Mouse (Mus musculus) ovary, adult 18-20 months (tissue): Measurements from ENCODE around the gene Toporsl.

ENCODE experiments used
- DNase-seq: peaks from one replicate; pipeline ENCODE4 v3.0.0; 2022; ENCODE audit warnings: low spot score, mixed read lengths

Gene Toporsl

DNA sequence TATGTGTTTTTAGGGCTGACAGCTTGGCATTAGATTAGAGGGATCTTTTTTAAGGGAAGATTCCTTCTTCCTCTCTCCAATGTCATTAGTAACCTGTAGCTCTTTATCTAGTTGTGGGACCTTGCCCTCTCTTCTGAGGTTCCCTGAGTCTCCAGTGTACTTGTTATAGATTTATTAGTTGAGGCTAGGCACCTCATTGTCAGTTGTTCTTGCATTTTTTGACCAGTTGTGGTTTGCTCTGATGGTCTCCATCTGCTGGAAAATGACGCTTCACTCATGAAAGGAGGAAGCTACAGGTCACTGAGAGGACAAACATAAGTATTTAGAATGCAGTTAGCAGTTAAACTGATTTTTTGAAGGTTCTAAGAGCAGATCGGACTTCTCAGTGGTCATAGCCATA, at the start of gene Toporsl:
Gene Toporsl (plus strand): TSS at position 348 of the 400 bp plus-strand sequence.
- DNase-seq, result no peak

DNA sequence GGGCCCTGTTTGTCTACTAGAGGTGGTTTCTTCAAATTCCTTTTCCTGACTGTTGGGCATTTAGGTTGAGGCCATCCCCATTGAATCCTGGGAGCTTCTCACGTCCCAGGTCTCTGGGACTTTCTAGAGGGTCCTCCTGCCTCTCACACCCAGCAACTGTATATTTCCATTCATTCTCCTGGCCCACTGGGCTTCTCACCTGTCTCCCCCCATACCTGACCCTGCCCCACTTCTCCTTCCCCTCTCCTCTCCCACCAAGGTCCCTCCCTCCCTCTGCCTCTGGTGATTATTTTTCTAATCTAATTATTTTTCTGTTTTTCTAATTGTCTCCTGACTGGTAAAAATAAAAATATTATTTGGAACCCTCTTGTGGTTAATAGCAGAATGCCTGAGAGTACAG, 38.4 kb upstream of the Toporsl start:
- DNase-seq, result no peak

DNA sequence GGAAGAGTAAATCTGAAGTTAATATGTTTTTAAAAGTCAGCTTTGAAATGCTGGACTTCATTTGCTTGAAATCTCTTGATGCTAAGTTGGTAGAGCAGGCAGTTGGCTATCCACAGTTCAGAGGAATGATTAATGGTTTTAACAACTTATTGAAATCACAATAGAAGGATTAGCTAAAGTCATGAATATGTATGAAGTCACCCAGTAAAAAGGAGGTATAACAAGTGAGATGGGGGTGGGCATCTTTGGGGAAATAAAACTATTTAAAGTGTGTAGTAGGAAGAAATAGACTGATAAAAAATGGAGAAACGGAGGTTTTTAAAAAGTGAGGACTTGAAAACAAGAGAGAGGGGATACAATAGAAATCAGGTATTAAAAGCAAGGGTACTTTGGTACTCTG, 38.0 kb upstream of the Toporsl start:
- DNase-seq, result no peak

DNA sequence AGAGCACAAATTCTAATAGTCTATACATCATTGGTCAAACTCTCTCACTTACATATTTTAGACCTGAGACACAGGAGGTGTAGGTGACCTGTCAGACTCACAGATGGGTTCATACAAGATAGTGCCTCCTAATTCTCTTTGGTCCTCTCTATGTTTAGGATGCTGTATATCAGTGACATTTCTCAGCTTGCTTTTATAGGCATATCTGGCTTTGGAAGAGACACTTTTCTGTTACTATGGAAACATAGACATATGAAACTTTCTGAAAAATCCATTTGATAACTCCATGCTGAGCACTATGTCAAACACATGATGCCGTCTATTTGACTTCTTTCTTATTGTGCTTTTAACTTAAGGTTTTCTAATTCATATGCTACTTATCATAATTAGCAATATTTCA, 32.2 kb upstream of the Toporsl start:
- no peak for DNase-seq

GRCm38 (mm10) chr4:52586194-52586734, 9.8 kb upstream of the Toporsl start:
- DNase-seq, result no peak

GRCm38 (mm10) chr4:52593821-52594356, 2.2 kb upstream of the Toporsl start:
- no peak for DNase-seq

DNA sequence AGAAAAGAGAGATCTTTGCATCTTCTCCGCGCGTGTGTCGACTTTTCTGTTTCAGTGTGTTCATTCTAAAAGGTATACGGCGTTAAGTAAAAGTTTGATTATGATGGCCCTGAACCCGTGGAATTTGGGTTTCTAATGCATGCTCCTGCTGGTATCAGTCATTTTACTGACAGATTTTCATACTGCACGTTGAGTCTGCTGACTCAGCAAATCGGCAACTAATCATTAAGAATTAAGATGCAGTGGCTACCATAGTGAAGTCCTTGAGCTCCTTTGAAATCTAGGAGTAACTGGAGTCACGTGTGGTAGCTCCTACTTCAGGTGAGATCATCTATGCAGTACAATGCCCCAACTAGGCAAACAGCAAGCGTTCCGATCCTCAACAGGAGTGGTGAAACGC, 1.4 kb upstream of the Toporsl start:
- no peak for DNase-seq

DNA sequence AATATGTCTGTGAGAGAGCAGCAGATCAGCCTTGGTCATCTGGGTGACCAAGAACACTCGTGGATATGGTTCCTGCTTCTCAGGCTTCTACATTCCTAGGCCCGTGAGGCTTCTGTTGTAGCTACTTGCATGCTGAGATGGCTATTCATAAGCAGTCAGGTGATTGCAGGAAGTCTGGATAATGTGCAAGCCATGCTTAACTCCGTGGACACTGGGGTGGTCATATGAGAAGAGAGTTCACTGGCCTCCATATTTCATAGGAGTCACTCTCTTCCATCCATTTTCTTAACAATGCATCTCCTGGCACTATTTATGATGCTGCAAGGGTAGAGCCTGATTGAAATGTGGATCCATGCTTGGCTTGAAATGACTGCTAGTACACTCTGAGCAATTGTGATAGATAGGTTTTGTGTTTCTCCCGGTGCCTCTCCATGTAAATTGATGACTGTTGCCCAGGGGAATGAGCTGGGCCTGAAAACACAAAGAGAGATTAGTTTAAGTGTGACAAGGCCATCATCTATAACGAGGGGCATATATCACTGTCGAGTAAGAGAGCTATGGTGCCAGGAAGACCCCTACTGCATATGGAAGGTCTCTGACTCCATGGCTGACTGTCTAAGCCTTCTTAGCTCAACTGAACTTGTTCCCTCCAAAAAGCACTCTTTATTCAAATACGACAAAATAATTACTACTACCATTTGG, 2.3 kb downstream of the Toporsl start:
- DNase-seq, result no peak

GRCm38 (mm10) chr4:52606923-52607322, 10.8 kb downstream of the Toporsl start:
- no peak for DNase-seq

GRCm38 (mm10) chr4:52634986-52635385, 38.9 kb downstream of the Toporsl start:
- DNase-seq, result no peak

- DNase-seq, result no peak
Measured at GRCm38 (mm10) chr4:52647791-52648190, 51.7 kb downstream of the Toporsl start.

DNA sequence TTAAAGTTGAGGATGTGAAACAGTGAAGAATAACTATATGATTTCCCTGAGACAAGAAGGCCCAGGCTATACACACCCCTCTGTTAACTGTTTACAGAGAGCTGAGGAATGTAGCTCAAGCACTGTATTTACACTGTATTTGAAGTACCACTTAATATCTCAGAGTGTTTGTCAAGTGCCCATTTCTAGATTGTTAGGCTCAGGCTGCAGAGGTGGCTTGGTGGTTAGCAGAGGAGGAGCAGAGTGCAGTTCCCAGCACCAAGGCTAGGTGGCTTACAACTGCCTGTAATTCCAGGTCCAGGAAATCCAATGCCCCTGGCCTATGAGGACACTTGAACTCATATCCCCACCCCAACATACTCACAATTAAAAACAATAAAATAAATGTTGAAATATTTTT, 63.6 kb downstream of the Toporsl start:
- no peak for DNase-seq

GRCm38 (mm10) chr4:52660701-52661117, 64.6 kb downstream of the Toporsl start:
- no peak for DNase-seq

DNA sequence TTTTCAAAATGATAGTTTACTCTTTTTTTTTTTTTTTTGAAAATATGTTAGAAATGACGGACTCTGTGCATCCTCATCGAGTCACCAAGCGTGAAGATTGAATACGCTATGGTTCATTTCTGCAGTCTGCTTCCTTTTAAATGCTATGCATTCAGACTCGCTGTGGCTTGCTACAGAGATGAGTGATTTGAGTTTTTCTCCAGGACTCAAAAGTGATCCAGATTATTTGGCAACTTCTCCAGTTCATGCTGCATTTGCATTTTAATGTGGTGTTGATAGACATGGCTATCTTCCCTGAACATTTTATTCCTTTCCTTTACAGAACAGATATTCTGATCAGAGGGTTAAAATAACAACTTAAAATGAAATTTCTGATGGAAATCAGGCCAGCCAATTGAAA, 65.2 kb downstream of the Toporsl start:
- DNase-seq, result no peak
